24 mouse cellular contexts compared by ENCODE assay signal in genomic region chr10:88715621-88716020, GRCm38 (mm10). TPM values are rescaled to one million over a fixed set of nuclear protein-coding genes. Genes with fewer than 3 reads are reported as not detected.
DNase-seq lines count a peak whose midpoint lies in the region; ATAC-seq and TF ChIP-seq lines count a peak whose summit lies in the region.
"Had no signal": no experiment of that assay in that cellular context is flagged by ENCODE, and none has a peak within 500 bp of the region (broad histone marks: within the 10 kb centered on the region; RNA-seq: fewer than 3 reads in every experiment).

No protein-coding gene starts in this region.

- WGBS in heart, embryonic 11.5 days (ENCODE audit: insufficient replicate concordance): 79% methylated on average over 6 of the region's 6 CpGs

- H3K9ac ChIP-seq in heart, embryonic 11.5 days (ENCODE audit: low read depth, low read length): no peak overlapping the region
- no peak overlapping the region for H3K9ac ChIP-seq in CH12.LX (ENCODE audit: insufficient read depth, low read depth)

- H3K27ac ChIP-seq in heart, embryonic 11.5 days (ENCODE audit: low read depth, low read length): no peak overlapping the region
- no peak overlapping the region for H3K27ac ChIP-seq in CH12.LX (ENCODE audit: insufficient read depth, low read depth)

- dilution Hi-C loops in CH12.LX (cut with MboI; ENCODE audit: extremely low pct_ligation_motif_present, extremely low pct_unique_long_range_greater_than_20kb, low sequenced_read_pairs): no loop called here

- no peaks in the 10 kb centered on the region for H3K9me3 ChIP-seq in heart, embryonic 11.5 days (replicated peaks; ENCODE audit: control insufficient read depth, low read length)
- H3K9me3 ChIP-seq in CH12.LX (replicated peaks; ENCODE audit: low read length): no peaks in the 10 kb centered on the region
- H3K9me3 ChIP-seq: G1E had no signal

- H3K79me2 ChIP-seq in C2C12 (ENCODE audit: control insufficient read depth, insufficient read depth): no peaks in the 10 kb centered on the region
- H3K79me2 ChIP-seq in CH12.LX (replicated peaks; ENCODE audit: control insufficient read depth, extremely low read depth, insufficient read depth, poor library complexity, severe bottlenecking): no peaks in the 10 kb centered on the region
- no peaks in the 10 kb centered on the region for H3K79me2 ChIP-seq in myocyte (ENCODE audit: control insufficient read depth, insufficient read depth)

- no peak overlapping the region for H3K4me3 ChIP-seq in heart, embryonic 11.5 days (ENCODE audit: low read depth, low read length)
- H3K4me3 ChIP-seq in C2C12 (ENCODE audit: insufficient read depth, poor library complexity, severe bottlenecking): no peak overlapping the region
- H3K4me3 ChIP-seq in CH12.LX (replicated peaks in 1 of 3; ENCODE audit: low read depth in 2 of 3, low read length in 2 of 3, poor library complexity in 1 of 3): no peak overlapping the region
- no peak overlapping the region for H3K4me3 ChIP-seq in myocyte

- intact Hi-C loops in left cerebral cortex, postnatal 10 days (cut with DNase I): no loop called here

- TF ChIP-seq RAD21 in CH12.LX (IDR thresholded peaks at IDR 0.05; ENCODE audit: low read depth, low read length): no peak

- TF ChIP-seq CTCF in C2C12 (IDR thresholded peaks at IDR 0.05; ENCODE audit: control insufficient read depth, insufficient read depth, insufficient read length): no peak
- TF ChIP-seq CTCF in CH12.LX (conservative IDR thresholded peaks at IDR 0.05 in 1 of 2, IDR thresholded peaks at IDR 0.05 in 1 of 2; ENCODE audit: low read depth in 2 of 2, low read length in 2 of 2): no peak

- no peak for ATAC-seq in heart, embryonic 11.5 days (replicated peaks; ENCODE audit: insufficient number of reproducible peaks, low FRiP score, low TSS enrichment)
- ATAC-seq: activated CD4-positive, CD25-positive, alpha-beta regulatory T cell, adult 4 months; CD4-positive, CD25-positive, alpha-beta regulatory T cell, adult 4 months; Patski had no signal

- no peak for TF ChIP-seq EP300 in CH12.LX (IDR thresholded peaks at IDR 0.05; ENCODE audit: low read length)

- H3K4me2 ChIP-seq in heart, embryonic 11.5 days: no peak overlapping the region
- H3K4me2 ChIP-seq in CH12.LX (ENCODE audit: insufficient read depth, low read depth, poor library complexity, severe bottlenecking) (no peak overlapping the region), myocyte (ENCODE audit: low read depth) (peak overlapping the region; percentile 58)

- no peaks in the 10 kb centered on the region for H3K79me3 ChIP-seq in C2C12 (ENCODE audit: low read depth)

- in situ Hi-C loops in CH12.LX (cut with MboI; ENCODE audit: low pct_ligation_motif_present, low pct_unique_long_range_greater_than_20kb, low sequenced_read_pairs): no loop called here

- H3K36me3 ChIP-seq in heart, embryonic 11.5 days (ENCODE audit: control insufficient read depth, insufficient read depth, low read length): no peaks in the 10 kb centered on the region
- no peaks in the 10 kb centered on the region for H3K36me3 ChIP-seq in C2C12 (ENCODE audit: control insufficient read depth, insufficient read depth)
- H3K36me3 ChIP-seq in CH12.LX (replicated peaks in 1 of 2; ENCODE audit: control insufficient read depth in 1 of 2, insufficient read depth in 1 of 2, low read length in 1 of 2): no peaks in the 10 kb centered on the region
- H3K36me3 ChIP-seq in myocyte (ENCODE audit: control insufficient read depth, insufficient read depth): no peaks in the 10 kb centered on the region
- H3K36me3 ChIP-seq: G1E had no signal

- H3K27me3 ChIP-seq in heart, embryonic 11.5 days (ENCODE audit: control insufficient read depth, insufficient read depth, low read length): no peaks in the 10 kb centered on the region
- H3K27me3 ChIP-seq in C2C12 (ENCODE audit: control insufficient read depth, insufficient read depth, insufficient read length) (no peaks in the 10 kb centered on the region), CH12.LX (replicated peaks) (no peaks in the 10 kb centered on the region), myocyte (ENCODE audit: control insufficient read depth, insufficient read depth, insufficient read length) (no peaks in the 10 kb centered on the region)

- DNase-seq in heart, adult 11 months: peak; percentile 74
- no peak for DNase-seq in CH12.LX (ENCODE audit: extremely low read depth)
- DNase-seq in cerebellum, postnatal 36 days: no peak
- no peak for DNase-seq in right cerebral cortex, postnatal 14 days
- DNase-seq in left cerebral cortex, postnatal 10 days (ENCODE audit: extremely low spot score in 1 of 2, low spot score in 2 of 2): no peak
- DNase-seq: adrenal gland, adult 2 months; adrenal gland, adult 8-10 months; adrenal gland, postnatal 10 days; adrenal gland, postnatal 14 days; adrenal gland, postnatal 25 days; adrenal gland, postnatal 36 days; B cell, adult 2 months; cerebellum, adult 11 months; cerebellum, adult 11-12 months; cerebellum, adult 18-20 months; cerebellum, adult 2 months had no signal

- H3ac ChIP-seq in C2C12 (ENCODE audit: control insufficient read depth, insufficient read length, low read depth) (no peak overlapping the region), myocyte (ENCODE audit: control insufficient read depth, insufficient read length) (no peak overlapping the region)

- no peaks in the 10 kb centered on the region for H3K4me1 ChIP-seq in heart, embryonic 11.5 days (ENCODE audit: control insufficient read depth, insufficient read depth, low read length)
- peaks cover 3 to 27% of the 10 kb centered on the region in 2 experiments; a peak in 3 of 4 replicates for H3K4me1 ChIP-seq in CH12.LX (ENCODE audit: control insufficient read depth in 1 of 2, insufficient read depth in 2 of 2)

- TF ChIP-seq POLR2A in CH12.LX (IDR thresholded peaks at IDR 0.05; ENCODE audit: low read depth, low read length) (no peak), myocyte (IDR thresholded peaks at IDR 0.05; ENCODE audit: insufficient read length, low read depth) (no peak)

TF ChIP-seq in C2C12, 6 proteins besides CTCF, POLR2A, EP300 and RAD21:
- TF ChIP-seq CEBPB (IDR thresholded peaks at IDR 0.05; ENCODE audit: low read depth): no peak
- no peak for TF ChIP-seq FOSL1 (IDR thresholded peaks at IDR 0.05; ENCODE audit: insufficient read depth, low read length, poor library complexity, severe bottlenecking)
- TF ChIP-seq MAX (IDR thresholded peaks at IDR 0.05): no peak
- peak; percentile 52 for TF ChIP-seq MYOD1 (IDR thresholded peaks at IDR 0.05; ENCODE audit: control insufficient read depth, insufficient read length, low read depth)
- no peak for TF ChIP-seq USF1 (IDR thresholded peaks at IDR 0.05; ENCODE audit: low read depth)
- TF ChIP-seq MYOG (IDR thresholded peaks at IDR 0.05; ENCODE audit: control insufficient read depth, extremely low read depth, insufficient read length): no peak

TF ChIP-seq in CH12.LX, 34 proteins besides CTCF, POLR2A, EP300 and RAD21:
- TF ChIP-seq BHLHE40 (IDR thresholded peaks at IDR 0.05; ENCODE audit: low read depth, low read length) (peak; percentile 74), ETS1 (conservative IDR thresholded peaks at IDR 0.05; ENCODE audit: low read depth, low read length) (no peak; the same call in 1 of the 2 replicates)
TF ChIP-seq in CH12.LX: peak in this region for 1.

TF ChIP-seq in myocyte, 11 proteins besides CTCF, POLR2A, EP300 and RAD21:
- TF ChIP-seq CEBPB (IDR thresholded peaks at IDR 0.05; ENCODE audit: insufficient read depth, poor library complexity, severe bottlenecking) (no peak), MYOG (IDR thresholded peaks at IDR 0.05; ENCODE audit: control insufficient read depth in 1 of 3, insufficient read depth in 1 of 3, insufficient read length in 2 of 3, low read depth in 2 of 3) (peak in 2 of 3 experiments; percentile 4 to 65), MYOD1 (IDR thresholded peaks at IDR 0.05; ENCODE audit: control insufficient read depth in 1 of 3, insufficient read length in 2 of 3, low read depth in 2 of 3) (peak in 2 of 3 experiments; percentile 65 to 78)

RNA-seq across cellular contexts. Expression of gene Arl1, which starts 15.0 kb away (rescaled TPM):
- 141 and 149 TPM in 2 replicates for polyA plus RNA-seq in heart, embryonic 11.5 days (2014; fragmentation: Nextera tagmentation; extraction: Ambion mirVana)
- polyA plus RNA-seq in C2C12 (2012; fragmentation: generic; extraction: Trizol) (55.0 TPM), CH12.LX (2012; ENCODE audit: insufficient read length, low read depth) (84.4 and 94.0 TPM in 2 replicates), myocyte (2012; fragmentation: generic; extraction: Trizol) (69.5 TPM)
- total RNA-seq in CH12.LX (2012; rRNA removed) (48.9 and 55.9 TPM in 2 replicates), CH12.LX (2014; rRNA removed) (143 and 156 TPM in 2 replicates)
- 100 to 1,000 TPM; 110 to 111 TPM for total RNA-seq in left cerebral cortex, postnatal 10 days (2021)

RNA-seq across cellular contexts. Expression of gene Spic, which starts 30.8 kb away (rescaled TPM):
- not detected in 2 replicates for polyA plus RNA-seq in heart, embryonic 11.5 days (2014; fragmentation: Nextera tagmentation; extraction: Ambion mirVana)
- polyA plus RNA-seq in C2C12 (2012; fragmentation: generic; extraction: Trizol) (not detected), CH12.LX (2012; ENCODE audit: insufficient read length, low read depth) (1.1 and 1.3 TPM in 2 replicates), myocyte (2012; fragmentation: generic; extraction: Trizol) (not detected)
- total RNA-seq in CH12.LX (2012; rRNA removed) (0.08 and 0.13 TPM in 2 replicates), CH12.LX (2014; rRNA removed) (0.97 and 1.2 TPM in 2 replicates)
- not detected for total RNA-seq in left cerebral cortex, postnatal 10 days (2021)
- total RNA-seq: MEL had no signal
- polyA plus RNA-seq: G1E, Patski had no signal
